Mouse (Mus musculus) cerebral cortex, adult 2 months (tissue): ENCODE data around the gene Thap3.

Experiments
- WGBS: fragments of 180-500 bp; shearing (Covaris S2); methylation state at CpG from one replicate; pipeline ENCODE4 v1.1.7; 2018; 5-methylcytosine and 5-hydroxymethylcytosine counted together

Gene Thap3

GRCm38 (mm10) chr4:151933505-151934214, 55.1 kb downstream of the Thap3 start, which contains the start of gene Dnajc11:
Dnajc11 (plus strand) TSS chr4:151933691.
- WGBS, result under 1% methylated on average over 83 of the region's 83 CpGs
